Mouse (Mus musculus): ENCODE data around the gene Slc4a10. TPM values are rescaled to one million over a fixed set of nuclear protein-coding genes. Genes with fewer than 3 reads are reported as not detected.

Slc4a10 gene
- polyA plus RNA-seq, 1 experiment, result not detected

- H3K27ac ChIP-seq (ENCODE audit: insufficient read depth, low read length), result no peak overlapping the region
- H3K9me3 ChIP-seq (replicated peaks; ENCODE audit: control insufficient read depth, insufficient read depth, low read length, poor library complexity, severe bottlenecking), result no peaks in the 10 kb centered on the region
- H3K27me3 ChIP-seq (ENCODE audit: control insufficient read depth, insufficient read depth, low read length, poor library complexity, severe bottlenecking), result no peaks in the 10 kb centered on the region
- no peak overlapping the region for H3K9ac ChIP-seq (ENCODE audit: low read depth, poor library complexity, severe bottlenecking)
- H3K4me1 ChIP-seq (ENCODE audit: control insufficient read depth, insufficient read depth, low read length), result no peaks in the 10 kb centered on the region
- H3K36me3 ChIP-seq (ENCODE audit: control insufficient read depth, insufficient read depth, low read length, poor library complexity, severe bottlenecking), result no peaks in the 10 kb centered on the region
- no peak for TF ChIP-seq CTCF (IDR thresholded peaks at IDR 0.05; ENCODE audit: low read depth, low read length)
- no peak for TF ChIP-seq EP300 (IDR thresholded peaks at IDR 0.05; ENCODE audit: insufficient read depth, low read depth, low read length)
- TF ChIP-seq POLR2A (IDR thresholded peaks at IDR 0.05; ENCODE audit: insufficient read depth, low read length), result no peak
- H3K4me3 ChIP-seq (ENCODE audit: low read depth, low read length), result no peak overlapping the region
Observed at GRCm38 (mm10) chr2:62211106-62211505, 164.8 kb downstream of the Slc4a10 start.

- H3K27me3 ChIP-seq (ENCODE audit: control insufficient read depth, insufficient read depth, low read length, poor library complexity, severe bottlenecking), result no peaks in the 10 kb centered on the region
- no peak for TF ChIP-seq CTCF (IDR thresholded peaks at IDR 0.05; ENCODE audit: low read depth, low read length)
- TF ChIP-seq POLR2A (IDR thresholded peaks at IDR 0.05; ENCODE audit: insufficient read depth, low read length), result no peak
- TF ChIP-seq EP300 (IDR thresholded peaks at IDR 0.05; ENCODE audit: insufficient read depth, low read depth, low read length), result no peak
- H3K36me3 ChIP-seq (ENCODE audit: control insufficient read depth, insufficient read depth, low read length, poor library complexity, severe bottlenecking), result no peaks in the 10 kb centered on the region
- no peak overlapping the region for H3K27ac ChIP-seq (ENCODE audit: insufficient read depth, low read length)
- H3K9ac ChIP-seq (ENCODE audit: low read depth, poor library complexity, severe bottlenecking), result no peak overlapping the region
- no peaks in the 10 kb centered on the region for H3K4me1 ChIP-seq (ENCODE audit: control insufficient read depth, insufficient read depth, low read length)
- H3K9me3 ChIP-seq (replicated peaks; ENCODE audit: control insufficient read depth, insufficient read depth, low read length, poor library complexity, severe bottlenecking), result no peaks in the 10 kb centered on the region
- no peak overlapping the region for H3K4me3 ChIP-seq (ENCODE audit: low read depth, low read length)
Observed at GRCm38 (mm10) chr2:62227563-62227962, 181.3 kb downstream of the Slc4a10 start.

DNA sequence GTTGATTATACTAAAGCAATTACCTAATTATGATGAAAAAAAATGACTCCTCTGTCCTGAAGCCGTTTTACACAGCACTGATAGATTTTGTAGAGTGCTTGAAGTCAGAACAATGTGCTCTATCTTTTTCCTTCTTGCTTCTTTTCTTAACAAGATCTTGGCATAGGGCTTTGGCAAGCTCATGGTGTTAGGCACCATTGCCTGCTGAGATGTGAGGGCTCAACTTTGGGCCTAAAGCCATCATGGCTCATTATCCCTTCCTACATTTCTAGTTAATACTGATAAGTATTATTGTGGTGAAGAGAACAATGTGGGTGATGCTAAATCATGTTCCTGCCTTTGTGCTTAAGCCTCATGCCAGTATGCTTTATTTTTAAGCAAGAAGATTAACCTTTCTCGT is 185.0 kb downstream of the Slc4a10 start:
- Histone ChIP-seq H3K9me3 (replicated peaks; ENCODE audit: control insufficient read depth, insufficient read depth, low read length, poor library complexity, severe bottlenecking) (no peaks in the 10 kb centered on the region), H3K4me1 (ENCODE audit: control insufficient read depth, insufficient read depth, low read length) (no peaks in the 10 kb centered on the region), H3K27ac (ENCODE audit: insufficient read depth, low read length) (no peak overlapping the region), H3K9ac (ENCODE audit: low read depth, poor library complexity, severe bottlenecking) (no peak overlapping the region), H3K36me3 (ENCODE audit: control insufficient read depth, insufficient read depth, low read length, poor library complexity, severe bottlenecking) (no peaks in the 10 kb centered on the region), H3K27me3 (ENCODE audit: control insufficient read depth, insufficient read depth, low read length, poor library complexity, severe bottlenecking) (no peaks in the 10 kb centered on the region), H3K4me3 (ENCODE audit: low read depth, low read length) (no peak overlapping the region)
- TF ChIP-seq POLR2A (IDR thresholded peaks at IDR 0.05; ENCODE audit: insufficient read depth, low read length) (no peak), EP300 (IDR thresholded peaks at IDR 0.05; ENCODE audit: insufficient read depth, low read depth, low read length) (no peak), CTCF (IDR thresholded peaks at IDR 0.05; ENCODE audit: low read depth, low read length) (no peak)

DNA sequence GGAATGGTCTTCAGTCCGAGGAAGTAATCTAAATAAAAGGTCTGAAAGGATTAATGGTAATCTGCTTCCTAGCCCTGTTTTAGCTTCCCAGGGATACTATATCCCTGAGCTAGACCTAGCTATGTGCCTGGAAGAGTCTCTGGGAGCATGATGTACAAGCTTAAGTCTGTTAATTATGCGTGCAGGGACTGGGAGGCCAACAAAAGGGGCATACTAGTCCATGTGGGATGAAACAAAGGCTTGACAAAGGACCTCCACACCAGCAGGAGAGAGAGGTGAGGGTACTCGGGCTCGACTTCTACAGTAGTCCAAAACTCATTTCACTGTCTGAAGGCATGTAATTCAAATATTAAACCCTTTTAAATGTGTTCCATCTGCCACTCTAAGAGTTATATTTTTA is 197.9 kb downstream of the Slc4a10 start:
- no peaks in the 10 kb centered on the region for H3K9me3 ChIP-seq (replicated peaks; ENCODE audit: control insufficient read depth, insufficient read depth, low read length, poor library complexity, severe bottlenecking)
- TF ChIP-seq CTCF (IDR thresholded peaks at IDR 0.05; ENCODE audit: low read depth, low read length), result no peak
- TF ChIP-seq EP300 (IDR thresholded peaks at IDR 0.05; ENCODE audit: insufficient read depth, low read depth, low read length), result no peak
- TF ChIP-seq POLR2A (IDR thresholded peaks at IDR 0.05; ENCODE audit: insufficient read depth, low read length), result no peak
- no peak overlapping the region for H3K4me3 ChIP-seq (ENCODE audit: low read depth, low read length)
- no peak overlapping the region for H3K27ac ChIP-seq (ENCODE audit: insufficient read depth, low read length)
- no peaks in the 10 kb centered on the region for H3K36me3 ChIP-seq (ENCODE audit: control insufficient read depth, insufficient read depth, low read length, poor library complexity, severe bottlenecking)
- no peak overlapping the region for H3K9ac ChIP-seq (ENCODE audit: low read depth, poor library complexity, severe bottlenecking)
- no peaks in the 10 kb centered on the region for H3K4me1 ChIP-seq (ENCODE audit: control insufficient read depth, insufficient read depth, low read length)
- H3K27me3 ChIP-seq (ENCODE audit: control insufficient read depth, insufficient read depth, low read length, poor library complexity, severe bottlenecking), result no peaks in the 10 kb centered on the region

- Histone ChIP-seq H3K9me3 (replicated peaks; ENCODE audit: control insufficient read depth, insufficient read depth, low read length, poor library complexity, severe bottlenecking) (no peaks in the 10 kb centered on the region), H3K4me1 (ENCODE audit: control insufficient read depth, insufficient read depth, low read length) (no peaks in the 10 kb centered on the region), H3K36me3 (ENCODE audit: control insufficient read depth, insufficient read depth, low read length, poor library complexity, severe bottlenecking) (no peaks in the 10 kb centered on the region), H3K27me3 (ENCODE audit: control insufficient read depth, insufficient read depth, low read length, poor library complexity, severe bottlenecking) (no peaks in the 10 kb centered on the region; the same call in 1 of the 2 replicates), H3K4me3 (ENCODE audit: low read depth, low read length) (no peak overlapping the region), H3K27ac (ENCODE audit: insufficient read depth, low read length) (no peak overlapping the region), H3K9ac (ENCODE audit: low read depth, poor library complexity, severe bottlenecking) (no peak overlapping the region)
- TF ChIP-seq EP300 (IDR thresholded peaks at IDR 0.05; ENCODE audit: insufficient read depth, low read depth, low read length) (no peak), POLR2A (IDR thresholded peaks at IDR 0.05; ENCODE audit: insufficient read depth, low read length) (no peak), CTCF (IDR thresholded peaks at IDR 0.05; ENCODE audit: low read depth, low read length) (no peak)
Observed at GRCm38 (mm10) chr2:62268467-62268866, 222.2 kb downstream of the Slc4a10 start.

DNA sequence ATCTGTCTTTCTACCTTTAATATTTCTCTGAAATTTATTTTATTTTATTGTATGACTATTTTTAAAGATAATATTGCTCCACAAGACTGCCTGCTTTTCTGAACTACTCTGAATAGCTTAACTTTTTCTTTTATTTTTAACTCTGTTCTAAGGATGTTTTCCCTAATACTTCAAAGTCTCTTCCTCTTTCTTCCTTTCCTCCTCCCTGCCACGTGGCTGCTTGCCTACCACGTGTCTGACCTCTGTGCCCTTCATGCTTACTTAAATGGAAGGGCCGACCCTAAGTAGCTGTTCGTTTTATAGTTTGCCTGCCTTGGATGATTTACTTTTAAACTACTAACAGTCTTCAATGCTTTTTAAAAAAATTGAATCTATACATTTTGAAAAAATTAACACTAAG is 225.6 kb downstream of the Slc4a10 start:
- Histone ChIP-seq H3K27ac (ENCODE audit: insufficient read depth, low read length) (no peak overlapping the region), H3K4me3 (ENCODE audit: low read depth, low read length) (no peak overlapping the region)
- TF ChIP-seq CTCF (IDR thresholded peaks at IDR 0.05; ENCODE audit: low read depth, low read length) (no peak), POLR2A (IDR thresholded peaks at IDR 0.05; ENCODE audit: insufficient read depth, low read length) (no peak), EP300 (IDR thresholded peaks at IDR 0.05; ENCODE audit: insufficient read depth, low read depth, low read length) (no peak)

More for the DNA sequence above, 225.6 kb downstream of the Slc4a10 start:
- Histone ChIP-seq H3K9ac (ENCODE audit: low read depth, poor library complexity, severe bottlenecking) (no peak overlapping the region), H3K36me3 (ENCODE audit: control insufficient read depth, insufficient read depth, low read length, poor library complexity, severe bottlenecking) (no peaks in the 10 kb centered on the region), H3K4me1 (ENCODE audit: control insufficient read depth, insufficient read depth, low read length) (no peaks in the 10 kb centered on the region), H3K9me3 (replicated peaks; ENCODE audit: control insufficient read depth, insufficient read depth, low read length, poor library complexity, severe bottlenecking) (no peaks in the 10 kb centered on the region), H3K27me3 (ENCODE audit: control insufficient read depth, insufficient read depth, low read length, poor library complexity, severe bottlenecking) (no peaks in the 10 kb centered on the region; the same call in 1 of the 2 replicates)

Measured in ES-Bruce4 (cell line).